7 mouse cellular contexts compared by ENCODE assay signal in genomic region chr6:39574555-39574869, GRCm38 (mm10). TPM values are rescaled to one million over a fixed set of nuclear protein-coding genes. Genes with fewer than 3 reads are reported as not detected.
DNase-seq lines count a peak whose midpoint lies in the region; ATAC-seq and TF ChIP-seq lines count a peak whose summit lies in the region.

No protein-coding gene starts in this region.

- 17% methylated on average over 10 of the region's 10 CpGs for WGBS in forebrain, embryonic 12.5 days
- 22% methylated on average over 10 of the region's 10 CpGs for WGBS in intestine, embryonic 16.5 days
- 45% methylated on average over 10 of the region's 10 CpGs for WGBS in liver, postnatal 0 days (ENCODE audit: insufficient replicate concordance)

- no peaks in the 10 kb centered on the region for H3K36me3 ChIP-seq in E14TG2a.4 (ENCODE audit: insufficient read depth, low read length)
- peaks cover 32% of the 10 kb centered on the region for H3K36me3 ChIP-seq in G1E (replicated peaks)
- H3K36me3 ChIP-seq in forebrain, embryonic 12.5 days (replicated peaks), result peaks cover 13% of the 10 kb centered on the region
- H3K36me3 ChIP-seq in intestine, embryonic 16.5 days (ENCODE audit: control insufficient read depth, insufficient read depth, low read length), result no peaks in the 10 kb centered on the region
- H3K36me3 ChIP-seq in liver, postnatal 0 days (replicated peaks; ENCODE audit: insufficient read depth, low read length), result peaks cover 10% of the 10 kb centered on the region; the same call in 1 of the 2 replicates

- H3K4me1 ChIP-seq in E14TG2a.4 (replicated peaks; ENCODE audit: low read depth, low read length) (peaks cover 15% of the 10 kb centered on the region), G1E (ENCODE audit: insufficient read depth, low read depth, low read length) (peaks cover 22% of the 10 kb centered on the region)
- H3K4me1 ChIP-seq in forebrain, embryonic 12.5 days, result peaks cover 13% of the 10 kb centered on the region
- peaks cover 8% of the 10 kb centered on the region for H3K4me1 ChIP-seq in intestine, embryonic 16.5 days (ENCODE audit: control insufficient read depth, insufficient read depth, low read length)
- peaks cover 16% of the 10 kb centered on the region for H3K4me1 ChIP-seq in liver, postnatal 0 days (ENCODE audit: insufficient read depth)

- H3K4me3 ChIP-seq in E14TG2a.4 (replicated peaks; ENCODE audit: low read length) (peak overlapping the region; percentile 89), G1E (ENCODE audit: low read depth, low read length) (peak overlapping the region; percentile 83)
- peak overlapping the region; percentile 77 for H3K4me3 ChIP-seq in forebrain, embryonic 12.5 days (replicated peaks)
- H3K4me3 ChIP-seq in intestine, embryonic 16.5 days (ENCODE audit: low read length), result peak overlapping the region; percentile 86
- peak overlapping the region; percentile 81 for H3K4me3 ChIP-seq in liver, postnatal 0 days (ENCODE audit: low read depth, low read length)

- TF ChIP-seq EP300 in liver, postnatal 0 days (IDR thresholded peaks at IDR 0.05; ENCODE audit: low read depth), result no peak

- TF ChIP-seq CTCF in E14TG2a.4 (conservative IDR thresholded peaks at IDR 0.05; ENCODE audit: low read length) (no peak), G1E (IDR thresholded peaks at IDR 0.05; ENCODE audit: low read depth, low read length) (no peak)
- no peak for TF ChIP-seq CTCF in liver, postnatal 0 days (IDR thresholded peaks at IDR 0.05; ENCODE audit: low read depth)

- H3K27me3 ChIP-seq in E14TG2a.4 (ENCODE audit: insufficient read depth, low read length) (peaks cover 30% of the 10 kb centered on the region), G1E (ENCODE audit: insufficient read depth, low read length) (peaks cover 10% of the 10 kb centered on the region)
- no peaks in the 10 kb centered on the region for H3K27me3 ChIP-seq in forebrain, embryonic 12.5 days
- H3K27me3 ChIP-seq in intestine, embryonic 16.5 days (replicated peaks; ENCODE audit: control insufficient read depth, insufficient read depth, low read length), result no peaks in the 10 kb centered on the region
- no peaks in the 10 kb centered on the region for H3K27me3 ChIP-seq in liver, postnatal 0 days (ENCODE audit: insufficient read depth, low read length)

- H3K9me3 ChIP-seq in E14TG2a.4 (ENCODE audit: low read length) (no peaks in the 10 kb centered on the region), G1E (replicated peaks) (no peaks in the 10 kb centered on the region)
- no peaks in the 10 kb centered on the region for H3K9me3 ChIP-seq in forebrain, embryonic 12.5 days
- H3K9me3 ChIP-seq in intestine, embryonic 16.5 days (ENCODE audit: control insufficient read depth, low read length), result no peaks in the 10 kb centered on the region
- no peaks in the 10 kb centered on the region for H3K9me3 ChIP-seq in liver, postnatal 0 days (ENCODE audit: low read length)

- H3K27ac ChIP-seq in forebrain, embryonic 12.5 days, result peak overlapping the region; percentile 95
- H3K27ac ChIP-seq in intestine, embryonic 16.5 days (ENCODE audit: low read length), result 0 out of 2 replicates have a peak overlapping the region, but pooled peaks have one; percentile 94
- H3K27ac ChIP-seq in liver, postnatal 0 days (ENCODE audit: low read depth), result peak overlapping the region; percentile 93

- ATAC-seq in G1E (ENCODE audit: extremely low read depth, insufficient number of reproducible peaks, low FRiP score, poor library complexity, severe bottlenecking), result no peak
- ATAC-seq in forebrain, embryonic 12.5 days (ENCODE audit: low FRiP score), result no peak
- ATAC-seq in intestine, embryonic 16.5 days, result peak; percentile 47
- peak; percentile 46 for ATAC-seq in liver, postnatal 0 days

- H3K4me2 ChIP-seq in forebrain, embryonic 12.5 days, result peak overlapping the region; percentile 80
- peak overlapping the region; percentile 89 for H3K4me2 ChIP-seq in intestine, embryonic 16.5 days (ENCODE audit: low read depth, low read length)
- H3K4me2 ChIP-seq in liver, postnatal 0 days (ENCODE audit: low read depth, low read length), result peak overlapping the region; percentile 98

- H3K9ac ChIP-seq in forebrain, embryonic 12.5 days, result peak overlapping the region; percentile 75
- peak overlapping the region; percentile 90 for H3K9ac ChIP-seq in intestine, embryonic 16.5 days (ENCODE audit: low read depth, low read length)
- peak overlapping the region; percentile 80 for H3K9ac ChIP-seq in liver, postnatal 0 days (replicated peaks)

- DNase-seq in G1E (ENCODE audit: low spot score), result peak; percentile 15
- peak; percentile 38 for DNase-seq in liver, postnatal 0 days
- DNase-seq in layer of hippocampus, postnatal 14 days (ENCODE audit: low spot score in 2 of 2), result no peak
- no peak for DNase-seq in c-Kit-positive CD71-positive TER-119-positive erythroid progenitor cells, embryonic 14.5 days (ENCODE audit: low spot score)

RNA-seq across cellular contexts. Expression of gene Adck2, which starts 0.8 kb away (rescaled TPM):
- total RNA-seq in G1E (2014; fragmentation: Nextera tagmentation) (6.8 and 10.0 TPM in 2 replicates), G1E (2017) (5.3 and 9.8 TPM in 2 replicates)
- 10.6 and 12.1 TPM in 2 replicates for polyA plus RNA-seq in G1E (2012)
- polyA plus RNA-seq in forebrain, embryonic 12.5 days (2016; fragmentation: Nextera tagmentation; extraction: Ambion mirVana), result 36.6 and 37.0 TPM in 2 replicates
- polyA plus RNA-seq in intestine, embryonic 16.5 days (2015; fragmentation: Nextera tagmentation; extraction: Ambion mirVana), result 30.5 and 30.8 TPM in 2 replicates
- 15.8 and 17.1 TPM in 2 replicates for polyA plus RNA-seq in liver, postnatal 0 days (2015; fragmentation: Nextera tagmentation; extraction: Ambion mirVana)
- total RNA-seq in layer of hippocampus, postnatal 14 days (2021), result 10 to 100 TPM; 28.0 to 32.3 TPM

RNA-seq across cellular contexts. Expression of gene Gm42420, which starts 11.0 kb away (rescaled TPM):
- total RNA-seq in G1E (2014; fragmentation: Nextera tagmentation) (not detected in 2 replicates), G1E (2017) (0.27 TPM in 1 of 2 replicates, not detected in the other)
- not detected in 2 replicates for polyA plus RNA-seq in G1E (2012)
- 0.87 and 1.7 TPM in 2 replicates for polyA plus RNA-seq in forebrain, embryonic 12.5 days (2016; fragmentation: Nextera tagmentation; extraction: Ambion mirVana)
- polyA plus RNA-seq in intestine, embryonic 16.5 days (2015; fragmentation: Nextera tagmentation; extraction: Ambion mirVana), result 1.5 and 2.1 TPM in 2 replicates
- polyA plus RNA-seq in liver, postnatal 0 days (2015; fragmentation: Nextera tagmentation; extraction: Ambion mirVana), result 1.2 and 1.9 TPM in 2 replicates
- under 1 TPM in 1 of 2 experiments, not detected in 1; 0.88 TPM for total RNA-seq in layer of hippocampus, postnatal 14 days (2021)

RNA-seq across cellular contexts. Expression of gene Dennd2a, which starts 16.8 kb away (rescaled TPM):
- not detected in 2 replicates for total RNA-seq in G1E (2014; fragmentation: Nextera tagmentation)
- total RNA-seq in G1E (2017), result 0.12 and 0.38 TPM in 2 replicates
- polyA plus RNA-seq in G1E (2012), result not detected in 2 replicates
- polyA plus RNA-seq in forebrain, embryonic 12.5 days (2016; fragmentation: Nextera tagmentation; extraction: Ambion mirVana), result 37.6 and 39.3 TPM in 2 replicates
- 6.5 and 8.1 TPM in 2 replicates for polyA plus RNA-seq in intestine, embryonic 16.5 days (2015; fragmentation: Nextera tagmentation; extraction: Ambion mirVana)
- 1.6 TPM in 2 replicates for polyA plus RNA-seq in liver, postnatal 0 days (2015; fragmentation: Nextera tagmentation; extraction: Ambion mirVana)
- total RNA-seq in layer of hippocampus, postnatal 14 days (2021), result 10 to 100 TPM; 30.0 to 35.7 TPM

RNA-seq across cellular contexts. Expression of gene Ndufb2, which starts 17.9 kb away (rescaled TPM):
- total RNA-seq in G1E (2014; fragmentation: Nextera tagmentation) (18.2 and 22.0 TPM in 2 replicates), G1E (2017) (76.2 and 78.6 TPM in 2 replicates)
- polyA plus RNA-seq in G1E (2012), result 155 and 244 TPM in 2 replicates
- polyA plus RNA-seq in forebrain, embryonic 12.5 days (2016; fragmentation: Nextera tagmentation; extraction: Ambion mirVana), result 241 and 242 TPM in 2 replicates
- 408 and 423 TPM in 2 replicates for polyA plus RNA-seq in intestine, embryonic 16.5 days (2015; fragmentation: Nextera tagmentation; extraction: Ambion mirVana)
- polyA plus RNA-seq in liver, postnatal 0 days (2015; fragmentation: Nextera tagmentation; extraction: Ambion mirVana), result 248 and 260 TPM in 2 replicates
- total RNA-seq in layer of hippocampus, postnatal 14 days (2021), result 100 to 1,000 TPM; 182 to 188 TPM

Comparison
In these comparisons a context has a peak if more than half of its experiments do, and no peak if none do; other contexts are left out.
1. ATAC-seq: peak in intestine, embryonic 16.5 days (single experiment) and liver, postnatal 0 days (single experiment); none in G1E (single experiment) and forebrain, embryonic 12.5 days (single experiment).
2. DNase-seq: peak in G1E (single experiment) and liver, postnatal 0 days (single experiment); none in layer of hippocampus, postnatal 14 days (0 of 2) and c-Kit-positive CD71-positive TER-119-positive erythroid progenitor cells, embryonic 14.5 days (single experiment).
3. Peak in every context shown above with its lines, with median percentiles within 50 percentile points of each other: H3K4me3 ChIP-seq, H3K27ac ChIP-seq, H3K4me2 ChIP-seq and H3K9ac ChIP-seq.